Mouse (Mus musculus): ENCODE measurements around the gene Polr1d.

GRCm38 (mm10) chr5:147125542-147126185 is 48.8 kb downstream of the Polr1d start:
- TF ChIP-seq CTCF (IDR thresholded peaks at IDR 0.05; ENCODE audit: borderline replicate concordance, insufficient read depth, low read depth, low read length) (no peak), POLR2A (IDR thresholded peaks at IDR 0.05; ENCODE audit: borderline replicate concordance, insufficient read depth, low read length) (no peak)
